Mouse (Mus musculus): ENCODE measurements around the gene Aamp. TPM values are rescaled to one million over a fixed set of nuclear protein-coding genes. Genes with fewer than 3 reads are reported as not detected.

The Aamp gene
- total and polyA plus RNA-seq, 3 experiments, result 108 to 172 (median 163) TPM

DNA sequence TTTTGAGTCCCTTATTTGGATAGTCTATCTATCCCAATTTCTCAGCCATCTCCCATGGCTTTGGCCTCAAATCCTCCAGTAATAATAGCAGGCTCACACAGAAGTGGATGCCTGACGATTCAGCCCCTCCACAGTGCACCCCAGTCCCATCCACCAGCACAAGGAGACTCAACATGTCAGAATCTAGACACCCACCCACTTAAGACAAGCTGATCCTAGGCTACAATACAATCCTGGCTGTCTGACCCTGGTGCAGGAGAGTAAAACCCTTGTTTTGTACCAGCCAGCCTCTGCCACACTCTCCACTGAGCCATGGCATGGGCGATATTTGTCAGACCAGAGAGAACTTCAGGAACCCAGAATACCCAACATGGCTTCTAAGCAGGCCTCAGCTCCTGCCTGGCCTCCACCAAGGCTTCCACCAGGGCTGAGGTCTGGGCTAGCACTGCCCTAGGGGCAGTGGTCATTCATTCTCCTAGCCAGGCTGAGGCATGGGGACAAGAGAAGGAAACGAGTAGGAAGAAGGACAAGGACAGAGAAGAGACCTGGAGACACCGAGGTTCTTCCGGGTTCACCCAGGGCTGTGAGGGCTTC lies 13.7 kb upstream of the Aamp start:
- peaks cover 46% of the 10 kb centered on the region for H3K79me2 ChIP-seq (replicated peaks; ENCODE audit: control insufficient read depth, extremely low read depth, insufficient read depth, poor library complexity, severe bottlenecking)
- H3K4me2 ChIP-seq (ENCODE audit: insufficient read depth, low read depth, poor library complexity, severe bottlenecking), result no peak overlapping the region
- H3K36me3 ChIP-seq (replicated peaks in 1 of 2; ENCODE audit: control insufficient read depth in 1 of 2, insufficient read depth in 1 of 2, low read length in 1 of 2), result peaks cover 11 to 74% of the 10 kb centered on the region in 2 experiments
- TF ChIP-seq CHD1 (IDR thresholded peaks at IDR 0.05; ENCODE audit: low read depth, low read length) (no peak), ZC3H11A (IDR thresholded peaks at IDR 0.05; ENCODE audit: low read depth, low read length) (no peak), IRF4 (IDR thresholded peaks at IDR 0.05; ENCODE audit: low read depth, low read length) (no peak), TBP (conservative IDR thresholded peaks at IDR 0.05; ENCODE audit: low read depth, low read length) (no peak), KAT2A (IDR thresholded peaks at IDR 0.05; ENCODE audit: insufficient replicate concordance, low read length) (no peak), UBTF (IDR thresholded peaks at IDR 0.05; ENCODE audit: low read depth, low read length) (no peak), POLR2A (IDR thresholded peaks at IDR 0.05; ENCODE audit: low read depth, low read length) (no peak), SMC3 (IDR thresholded peaks at IDR 0.05; ENCODE audit: low read depth, low read length) (no peak), NELFE (IDR thresholded peaks at IDR 0.05; ENCODE audit: low read depth, low read length) (no peak), ZMIZ1 (IDR thresholded peaks at IDR 0.05; ENCODE audit: low read depth, low read length) (no peak), EP300 (IDR thresholded peaks at IDR 0.05; ENCODE audit: low read length) (no peak), CHD2 (IDR thresholded peaks at IDR 0.05; ENCODE audit: low read length) (no peak), ZNF384 (IDR thresholded peaks at IDR 0.05; ENCODE audit: low read depth, low read length) (no peak), RAD21 (IDR thresholded peaks at IDR 0.05; ENCODE audit: low read depth, low read length) (no peak), ZKSCAN1 (IDR thresholded peaks at IDR 0.05; ENCODE audit: borderline replicate concordance, low read depth, low read length) (no peak), USF2 (conservative IDR thresholded peaks at IDR 0.05; ENCODE audit: low read depth, low read length) (no peak), E2F4 (IDR thresholded peaks at IDR 0.05; ENCODE audit: insufficient replicate concordance, low read depth, low read length) (no peak), TCF12 (IDR thresholded peaks at IDR 0.05; ENCODE audit: low read depth, low read length) (no peak)
- H3K9ac ChIP-seq (ENCODE audit: insufficient read depth, low read depth), result no peak overlapping the region
- H3K4me3 ChIP-seq (replicated peaks in 1 of 3; ENCODE audit: low read depth in 2 of 3, low read length in 2 of 3, poor library complexity in 1 of 3), result no peak overlapping the region
- in situ Hi-C loops (cut with MboI; ENCODE audit: low pct_ligation_motif_present, low pct_unique_long_range_greater_than_20kb, low sequenced_read_pairs) (no loop called here), dilution Hi-C loops (cut with MboI; ENCODE audit: extremely low pct_ligation_motif_present, extremely low pct_unique_long_range_greater_than_20kb, low sequenced_read_pairs) (no loop called here)
- no peak for DNase-seq (ENCODE audit: extremely low read depth)
- H3K9me3 ChIP-seq (replicated peaks; ENCODE audit: low read length), result no peaks in the 10 kb centered on the region
- H3K27me3 ChIP-seq (replicated peaks), result no peaks in the 10 kb centered on the region
- H3K27ac ChIP-seq (ENCODE audit: insufficient read depth, low read depth), result no peak overlapping the region
- H3K4me1 ChIP-seq (ENCODE audit: control insufficient read depth in 1 of 2, insufficient read depth in 2 of 2), result peaks cover 40 to 85% of the 10 kb centered on the region in 2 experiments

DNA sequence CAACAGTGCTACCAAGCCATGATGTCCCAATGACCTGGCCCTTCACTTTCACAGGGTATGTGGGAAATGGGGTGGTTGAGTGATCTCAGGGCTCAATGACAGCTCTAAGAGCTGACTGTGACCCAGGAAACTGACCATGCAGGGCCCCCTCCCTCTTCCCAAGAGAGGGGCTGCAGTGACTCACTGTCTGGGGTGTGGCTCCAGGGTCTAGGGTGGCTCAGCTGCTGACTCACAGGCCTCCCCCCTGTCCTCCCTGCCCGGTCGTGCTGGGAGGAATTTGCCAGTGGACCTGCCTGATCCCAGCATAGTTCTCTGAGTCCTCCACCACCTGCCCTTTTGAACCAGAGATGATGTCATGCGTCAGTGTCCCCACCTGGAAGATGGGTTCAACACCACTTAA lies 12.7 kb upstream of the Aamp start:
- in situ Hi-C loops (cut with MboI; ENCODE audit: low pct_ligation_motif_present, low pct_unique_long_range_greater_than_20kb, low sequenced_read_pairs) (no loop called here), dilution Hi-C loops (cut with MboI; ENCODE audit: extremely low pct_ligation_motif_present, extremely low pct_unique_long_range_greater_than_20kb, low sequenced_read_pairs) (no loop called here)
- H3K79me2 ChIP-seq (replicated peaks; ENCODE audit: control insufficient read depth, extremely low read depth, insufficient read depth, poor library complexity, severe bottlenecking), result peaks cover 38% of the 10 kb centered on the region
- H3K9me3 ChIP-seq (replicated peaks; ENCODE audit: low read length), result no peaks in the 10 kb centered on the region
- H3K27me3 ChIP-seq (replicated peaks), result no peaks in the 10 kb centered on the region
- no peak overlapping the region for H3K9ac ChIP-seq (ENCODE audit: insufficient read depth, low read depth)
- no peak overlapping the region for H3K27ac ChIP-seq (ENCODE audit: insufficient read depth, low read depth)
- H3K4me3 ChIP-seq (replicated peaks in 1 of 3; ENCODE audit: low read depth in 2 of 3, low read length in 2 of 3, poor library complexity in 1 of 3), result no peak overlapping the region
- TF ChIP-seq USF1 (IDR thresholded peaks at IDR 0.05; ENCODE audit: low read depth, low read length) (no peak), ZKSCAN1 (IDR thresholded peaks at IDR 0.05; ENCODE audit: borderline replicate concordance, low read depth, low read length) (no peak), ZMIZ1 (IDR thresholded peaks at IDR 0.05; ENCODE audit: low read depth, low read length) (no peak), POLR2AphosphoS2 (IDR thresholded peaks at IDR 0.05; ENCODE audit: low read depth, low read length) (no peak), MAZ (IDR thresholded peaks at IDR 0.05; ENCODE audit: low read depth, low read length) (no peak), HCFC1 (IDR thresholded peaks at IDR 0.05; ENCODE audit: low read depth, low read length) (no peak), JUN (IDR thresholded peaks at IDR 0.05; ENCODE audit: insufficient read depth, low read depth, low read length) (no peak), MYC (IDR thresholded peaks at IDR 0.05; ENCODE audit: low read depth, low read length) (no peak), USF2 (conservative IDR thresholded peaks at IDR 0.05; ENCODE audit: low read depth, low read length) (no peak)
- H3K4me1 ChIP-seq (ENCODE audit: control insufficient read depth in 1 of 2, insufficient read depth in 2 of 2), result peaks cover 39 to 80% of the 10 kb centered on the region in 2 experiments
- no peak for DNase-seq (ENCODE audit: extremely low read depth)
- peaks cover 19 to 84% of the 10 kb centered on the region in 2 experiments for H3K36me3 ChIP-seq (replicated peaks in 1 of 2; ENCODE audit: control insufficient read depth in 1 of 2, insufficient read depth in 1 of 2, low read length in 1 of 2)
- H3K4me2 ChIP-seq (ENCODE audit: insufficient read depth, low read depth, poor library complexity, severe bottlenecking), result no peak overlapping the region

Measured in CH12.LX (cell line).